Mouse (Mus musculus): Measurements from ENCODE around the gene Ctsg.

DNA sequence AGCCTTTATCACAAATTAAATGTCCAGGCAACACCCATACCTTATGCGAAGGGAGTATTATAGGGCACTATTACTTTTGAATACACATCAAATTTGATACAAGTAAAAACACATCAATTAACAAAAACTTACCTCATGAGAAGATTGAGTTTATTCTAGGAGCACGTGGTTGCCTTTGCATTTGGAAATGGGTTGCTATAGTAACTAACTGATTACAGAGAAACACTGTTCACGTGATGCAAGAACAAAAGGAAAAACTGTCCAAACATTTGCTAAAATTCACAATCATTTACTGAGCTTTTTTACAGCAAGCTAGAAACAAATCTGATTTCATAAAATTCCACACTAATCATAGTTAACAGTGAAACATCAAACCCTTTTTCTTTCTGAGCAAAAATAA, 1.1 kb upstream of the Ctsg start:
- no peak for TF ChIP-seq CTCF (IDR thresholded peaks at IDR 0.05; ENCODE audit: control insufficient read depth, insufficient read depth, low read length)
- no peak for TF ChIP-seq POLR2A (IDR thresholded peaks at IDR 0.05; ENCODE audit: borderline replicate concordance, control insufficient read depth, low read depth, low read length)
